Mouse (Mus musculus): ENCODE data around the gene Gnpnat1. TPM values are rescaled to one million over a fixed set of nuclear protein-coding genes. Genes with fewer than 3 reads are reported as not detected.
A peak's percentile ranks its signal among the peaks of the same experiment; 100 is the strongest.

Gene Gnpnat1
- polyA plus RNA-seq, 1 experiment, result 98.5 TPM

GRCm38 (mm10) chr14:45388345-45389181 is 16.1 kb downstream of the Gnpnat1 start:
- H3K27me3 ChIP-seq (ENCODE audit: control insufficient read depth, insufficient read depth, low read length, poor library complexity, severe bottlenecking), result no peaks in the 10 kb centered on the region
- peak overlapping the region; percentile 87 for H3K4me3 ChIP-seq (ENCODE audit: low read depth, low read length)
- peak overlapping the region; percentile 88 for H3K9ac ChIP-seq (ENCODE audit: low read depth, poor library complexity, severe bottlenecking)
- peaks cover 11% of the 10 kb centered on the region; the same call in 1 of the 2 replicates for H3K9me3 ChIP-seq (replicated peaks; ENCODE audit: control insufficient read depth, insufficient read depth, low read length, poor library complexity, severe bottlenecking)
- peaks cover 10% of the 10 kb centered on the region for H3K36me3 ChIP-seq (ENCODE audit: control insufficient read depth, insufficient read depth, low read length, poor library complexity, severe bottlenecking)
- TF ChIP-seq POLR2A (IDR thresholded peaks at IDR 0.05; ENCODE audit: insufficient read depth, low read length) (no peak), CTCF (IDR thresholded peaks at IDR 0.05; ENCODE audit: low read depth, low read length) (no peak), EP300 (IDR thresholded peaks at IDR 0.05; ENCODE audit: insufficient read depth, low read depth, low read length) (no peak)
- H3K4me1 ChIP-seq (ENCODE audit: control insufficient read depth, insufficient read depth, low read length), result peaks cover 2% of the 10 kb centered on the region
- peak overlapping the region; percentile 80 for H3K27ac ChIP-seq (ENCODE audit: insufficient read depth, low read length)

GRCm38 (mm10) chr14:45387480-45387879 is 17.2 kb downstream of the Gnpnat1 start:
- H3K9ac ChIP-seq (ENCODE audit: low read depth, poor library complexity, severe bottlenecking), result peak overlapping the region; percentile 88
- TF ChIP-seq EP300 (IDR thresholded peaks at IDR 0.05; ENCODE audit: insufficient read depth, low read depth, low read length) (no peak), CTCF (IDR thresholded peaks at IDR 0.05; ENCODE audit: low read depth, low read length) (no peak), POLR2A (IDR thresholded peaks at IDR 0.05; ENCODE audit: insufficient read depth, low read length) (no peak)
- H3K27me3 ChIP-seq (ENCODE audit: control insufficient read depth, insufficient read depth, low read length, poor library complexity, severe bottlenecking), result no peaks in the 10 kb centered on the region
- peaks cover 3% of the 10 kb centered on the region; the same call in 1 of the 2 replicates for H3K9me3 ChIP-seq (replicated peaks; ENCODE audit: control insufficient read depth, insufficient read depth, low read length, poor library complexity, severe bottlenecking)
- H3K4me1 ChIP-seq (ENCODE audit: control insufficient read depth, insufficient read depth, low read length), result peaks cover 2% of the 10 kb centered on the region
- peaks cover 13% of the 10 kb centered on the region for H3K36me3 ChIP-seq (ENCODE audit: control insufficient read depth, insufficient read depth, low read length, poor library complexity, severe bottlenecking)
- peak overlapping the region; percentile 91 for H3K27ac ChIP-seq (ENCODE audit: insufficient read depth, low read length)
- peak overlapping the region; percentile 87 for H3K4me3 ChIP-seq (ENCODE audit: low read depth, low read length)

- Histone ChIP-seq H3K4me1 (ENCODE audit: control insufficient read depth, insufficient read depth, low read length) (peaks cover 2% of the 10 kb centered on the region), H3K9ac (ENCODE audit: low read depth, poor library complexity, severe bottlenecking) (no peak overlapping the region), H3K27me3 (ENCODE audit: control insufficient read depth, insufficient read depth, low read length, poor library complexity, severe bottlenecking) (no peaks in the 10 kb centered on the region), H3K9me3 (replicated peaks; ENCODE audit: control insufficient read depth, insufficient read depth, low read length, poor library complexity, severe bottlenecking) (no peaks in the 10 kb centered on the region), H3K4me3 (ENCODE audit: low read depth, low read length) (no peak overlapping the region), H3K36me3 (ENCODE audit: control insufficient read depth, insufficient read depth, low read length, poor library complexity, severe bottlenecking) (peaks cover 27% of the 10 kb centered on the region), H3K27ac (ENCODE audit: insufficient read depth, low read length) (no peak overlapping the region)
- TF ChIP-seq EP300 (IDR thresholded peaks at IDR 0.05; ENCODE audit: insufficient read depth, low read depth, low read length) (no peak), CTCF (IDR thresholded peaks at IDR 0.05; ENCODE audit: low read depth, low read length) (no peak)
These were observed 19.1 kb downstream of the Gnpnat1 start for GRCm38 (mm10) chr14:45385596-45385995.

- H3K36me3 ChIP-seq (ENCODE audit: control insufficient read depth, insufficient read depth, low read length, poor library complexity, severe bottlenecking), result peaks cover 48% of the 10 kb centered on the region
- H3K9ac ChIP-seq (ENCODE audit: low read depth, poor library complexity, severe bottlenecking), result no peak overlapping the region
- H3K27ac ChIP-seq (ENCODE audit: insufficient read depth, low read length), result no peak overlapping the region
- no peaks in the 10 kb centered on the region for H3K27me3 ChIP-seq (ENCODE audit: control insufficient read depth, insufficient read depth, low read length, poor library complexity, severe bottlenecking)
- TF ChIP-seq CTCF (IDR thresholded peaks at IDR 0.05; ENCODE audit: low read depth, low read length), result peak; percentile 40
- TF ChIP-seq POLR2A (IDR thresholded peaks at IDR 0.05; ENCODE audit: insufficient read depth, low read length), result no peak
- no peaks in the 10 kb centered on the region for H3K9me3 ChIP-seq (replicated peaks; ENCODE audit: control insufficient read depth, insufficient read depth, low read length, poor library complexity, severe bottlenecking)
- H3K4me1 ChIP-seq (ENCODE audit: control insufficient read depth, insufficient read depth, low read length), result peaks cover 2% of the 10 kb centered on the region
- no peak overlapping the region for H3K4me3 ChIP-seq (ENCODE audit: low read depth, low read length)
These were observed 21.8 kb downstream of the Gnpnat1 start for GRCm38 (mm10) chr14:45382912-45383311.

- no peak overlapping the region for H3K27ac ChIP-seq (ENCODE audit: insufficient read depth, low read length)
- TF ChIP-seq CTCF (IDR thresholded peaks at IDR 0.05; ENCODE audit: low read depth, low read length) (no peak), EP300 (IDR thresholded peaks at IDR 0.05; ENCODE audit: insufficient read depth, low read depth, low read length) (no peak), POLR2A (IDR thresholded peaks at IDR 0.05; ENCODE audit: insufficient read depth, low read length) (no peak)
- no peaks in the 10 kb centered on the region for H3K9me3 ChIP-seq (replicated peaks; ENCODE audit: control insufficient read depth, insufficient read depth, low read length, poor library complexity, severe bottlenecking)
- H3K4me3 ChIP-seq (ENCODE audit: low read depth, low read length), result no peak overlapping the region
- H3K36me3 ChIP-seq (ENCODE audit: control insufficient read depth, insufficient read depth, low read length, poor library complexity, severe bottlenecking), result peaks cover 45% of the 10 kb centered on the region
- no peak overlapping the region for H3K9ac ChIP-seq (ENCODE audit: low read depth, poor library complexity, severe bottlenecking)
- H3K4me1 ChIP-seq (ENCODE audit: control insufficient read depth, insufficient read depth, low read length), result no peaks in the 10 kb centered on the region
- no peaks in the 10 kb centered on the region for H3K27me3 ChIP-seq (ENCODE audit: control insufficient read depth, insufficient read depth, low read length, poor library complexity, severe bottlenecking)
These were observed 24.0 kb downstream of the Gnpnat1 start for GRCm38 (mm10) chr14:45380756-45381155.

GRCm38 (mm10) chr14:45378771-45379170 is 25.9 kb downstream of the Gnpnat1 start:
- Histone ChIP-seq H3K4me3 (ENCODE audit: low read depth, low read length) (no peak overlapping the region), H3K4me1 (ENCODE audit: control insufficient read depth, insufficient read depth, low read length) (no peaks in the 10 kb centered on the region), H3K27ac (ENCODE audit: insufficient read depth, low read length) (no peak overlapping the region), H3K9ac (ENCODE audit: low read depth, poor library complexity, severe bottlenecking) (no peak overlapping the region), H3K36me3 (ENCODE audit: control insufficient read depth, insufficient read depth, low read length, poor library complexity, severe bottlenecking) (peaks cover 40% of the 10 kb centered on the region), H3K9me3 (replicated peaks; ENCODE audit: control insufficient read depth, insufficient read depth, low read length, poor library complexity, severe bottlenecking) (no peaks in the 10 kb centered on the region), H3K27me3 (ENCODE audit: control insufficient read depth, insufficient read depth, low read length, poor library complexity, severe bottlenecking) (no peaks in the 10 kb centered on the region)
- TF ChIP-seq POLR2A (IDR thresholded peaks at IDR 0.05; ENCODE audit: insufficient read depth, low read length) (no peak), EP300 (IDR thresholded peaks at IDR 0.05; ENCODE audit: insufficient read depth, low read depth, low read length) (no peak), CTCF (IDR thresholded peaks at IDR 0.05; ENCODE audit: low read depth, low read length) (no peak)

Measured in ES-Bruce4 (cell line).